Mouse (Mus musculus) activated CD4-positive, CD25-positive, alpha-beta regulatory T cell, adult 9 weeks (primary cell): ENCODE measurements around the gene Sprr2a3. TPM values are rescaled to one million over a fixed set of nuclear protein-coding genes. Genes with fewer than 3 reads are reported as not detected.

Source experiments
- polyA plus RNA-seq: library from polyadenylated mRNA; unstranded; fragments of 100-300 nt; shearing (Covaris generic); gene quantifications from one replicate; pipeline ENCODE4 v1.2.1, GENCODE M21; 2017

The Sprr2a3 gene
- polyA plus RNA-seq, result not detected

DNA sequence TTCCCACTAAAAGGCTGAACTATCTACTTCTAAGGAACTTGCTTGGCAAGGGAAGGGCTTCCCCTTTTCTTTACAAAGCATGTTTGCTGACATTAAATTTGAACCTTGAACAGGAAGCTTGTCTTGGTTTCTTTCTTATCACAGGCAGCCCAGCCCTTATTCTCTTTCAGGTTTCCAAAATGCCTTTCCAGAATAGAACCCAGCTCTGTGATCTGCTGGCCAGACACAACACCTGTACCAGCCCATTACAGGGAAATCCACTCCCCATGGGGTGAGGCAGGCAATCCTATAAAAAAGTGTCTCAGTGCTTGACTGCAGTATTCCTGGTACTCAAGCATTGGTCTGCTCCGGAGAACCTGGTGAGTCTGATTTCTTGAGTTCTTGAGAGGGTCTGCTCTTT is at the start of gene Sprr2a3:
Gene Sprr2a3, plus strand, starts transcription at position 317 of the 400 bp plus-strand sequence.

DNA sequence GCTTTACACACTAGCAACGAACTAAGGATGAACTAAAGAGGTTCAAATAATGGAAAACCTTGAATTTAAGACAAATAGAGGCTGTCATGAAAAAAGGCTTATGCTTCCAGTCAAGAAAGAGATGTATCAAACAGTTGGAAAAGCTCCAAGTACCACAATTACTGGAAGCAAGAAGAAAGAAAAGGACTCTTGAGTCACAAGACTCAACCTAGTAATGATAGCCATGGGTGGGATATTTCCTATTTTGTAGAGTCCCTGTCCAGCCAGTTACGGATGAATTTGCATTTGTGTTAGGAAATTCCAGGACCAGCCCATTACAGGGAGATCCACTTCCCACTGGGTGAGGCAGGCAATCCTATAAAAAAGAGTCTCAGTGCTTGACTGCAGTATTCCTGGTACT is 31.1 kb downstream of the Sprr2a3 start, which contains the start of gene Sprr2b:
Gene Sprr2b, plus strand, starts transcription at position 301 of the 400 bp plus-strand sequence.

DNA sequence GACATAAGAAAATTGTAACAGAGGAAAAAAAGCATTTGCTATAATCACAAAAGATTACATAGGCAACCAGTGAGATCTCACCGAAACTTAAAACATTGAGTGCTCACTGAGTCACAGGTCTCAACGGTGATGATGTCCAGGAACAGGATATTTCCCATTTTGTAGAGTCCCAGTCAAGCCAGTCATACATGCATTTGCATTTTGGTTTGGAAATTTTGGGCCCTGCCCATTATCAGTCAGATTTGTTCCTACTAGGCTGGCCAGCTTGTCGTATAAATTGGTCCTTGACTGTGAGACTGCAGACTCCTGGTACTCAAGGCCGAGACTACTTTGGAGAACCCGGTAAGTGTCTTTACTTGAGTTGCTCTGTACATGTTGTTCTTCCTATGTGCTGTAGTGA is 53.6 kb downstream of the Sprr2a3 start, which contains the start of gene Sprr2d:
Gene Sprr2d, plus strand, starts transcription at position 301 of the 400 bp plus-strand sequence.

Other genes starting within 250 kb of the Sprr2a3 start
- not detected for gene Lor, start 202.3 kb upstream of the Sprr2a3 start, polyA plus RNA-seq
- gene Prr9, start 161.5 kb upstream of the Sprr2a3 start, polyA plus RNA-seq, result not detected
- gene Lelp1, start 142.7 kb upstream of the Sprr2a3 start, polyA plus RNA-seq, result not detected
- gene Sprr2a1, start 69.6 kb upstream of the Sprr2a3 start, polyA plus RNA-seq, result not detected
- gene Sprr2a2, start 69.5 kb upstream of the Sprr2a3 start, polyA plus RNA-seq, result not detected
- gene Sprr2b, start 31.2 kb downstream of the Sprr2a3 start, polyA plus RNA-seq, result not detected
- not detected for gene Sprr2d, start 53.7 kb downstream of the Sprr2a3 start, polyA plus RNA-seq
- gene Sprr2e, start 66.7 kb downstream of the Sprr2a3 start, polyA plus RNA-seq, result not detected
- not detected for gene Sprr2f, start 79.8 kb downstream of the Sprr2a3 start, polyA plus RNA-seq
- not detected for gene Sprr2h, start 100.3 kb downstream of the Sprr2a3 start, polyA plus RNA-seq
- not detected for gene Sprr2i, start 122.6 kb downstream of the Sprr2a3 start, polyA plus RNA-seq
- gene Sprr2j-ps, start 132.7 kb downstream of the Sprr2a3 start, polyA plus RNA-seq, result not detected
- 17.2 TPM for gene Gm9774, start 144.0 kb downstream of the Sprr2a3 start, polyA plus RNA-seq
- not detected for gene Sprr2k, start 147.2 kb downstream of the Sprr2a3 start, polyA plus RNA-seq
- not detected for gene Sprr1b, start 153.4 kb downstream of the Sprr2a3 start, polyA plus RNA-seq
- not detected for gene Sprr3, start 173.3 kb downstream of the Sprr2a3 start, polyA plus RNA-seq
- gene Sprr1a, start 200.5 kb downstream of the Sprr2a3 start, polyA plus RNA-seq, result not detected
- not detected for gene Sprr4, start 215.1 kb downstream of the Sprr2a3 start, polyA plus RNA-seq
- not detected for gene 2310046K23Rik, start 249.1 kb downstream of the Sprr2a3 start, polyA plus RNA-seq